Mouse (Mus musculus) embryonic facial prominence, embryonic 12.5 days (tissue): ENCODE results near the gene Nms. TPM values are rescaled to one million over a fixed set of nuclear protein-coding genes. Genes with fewer than 3 reads are reported as not detected.

Experiments
- ATAC-seq: fragments of 200-750 bp; cut with Nextera tagmentation; 2 replicates; pipeline ENCODE4 v1.8.0; 2017; ENCODE audit not compliant: insufficient number of reproducible peaks, insufficient read depth, low FRiP score, low TSS enrichment
- H3K27ac ChIP-seq: fragments of 300-500 bp; sonication (generic); 2 replicates; pipeline ENCODE4 v1.5.1; 2016; ENCODE audit warnings: mild to moderate bottlenecking
- H3K27me3 ChIP-seq: fragments of 300-500 bp; sonication (generic); 2 replicates; pipeline ENCODE4 v1.6.1; 2016; ENCODE audit warnings: mild to moderate bottlenecking, moderate library complexity
- H3K36me3 ChIP-seq: fragments of 300-500 bp; sonication (generic); 2 replicates; pipeline ENCODE4 v1.6.1; 2016; ENCODE audit warnings: mild to moderate bottlenecking
- H3K4me1 ChIP-seq: fragments of 300-500 bp; sonication (generic); 2 replicates; pipeline ENCODE4 v1.6.1; 2016
- H3K4me2 ChIP-seq: fragments of 300-500 bp; sonication (generic); replicated peaks from 2 replicates; pipeline ENCODE4 v1.6.1; 2016; ENCODE audit warnings: mild to moderate bottlenecking, moderate library complexity
- H3K4me3 ChIP-seq: fragments of 300-500 bp; sonication (generic); 2 replicates; pipeline ENCODE4 v1.5.1; 2016; ENCODE audit warnings: mild to moderate bottlenecking
- H3K9ac ChIP-seq: fragments of 300-500 bp; sonication (generic); 2 replicates; pipeline ENCODE4 v1.6.1; 2016; ENCODE audit warnings: mild to moderate bottlenecking, moderate library complexity
- H3K9me3 ChIP-seq: fragments of 300-500 bp; sonication (generic); 2 replicates; pipeline ENCODE4 v1.6.1; 2016; ENCODE audit warnings: mild to moderate bottlenecking, moderate library complexity
- WGBS: fragments of 180-500 bp; shearing (Covaris S2); methylation state at CpG from one replicate; pipeline ENCODE4 v1.1.7; 2016; 5-methylcytosine and 5-hydroxymethylcytosine counted together
- polyA plus RNA-seq: library from polyadenylated mRNA; unstranded; fragments of >200 nt; fragmentation: Nextera tagmentation; extraction: Ambion mirVana; gene quantifications from 2 replicates; pipeline ENCODE4 v1.2.1, GENCODE M21; 2016

Gene Nms
- not detected in 2 replicates for polyA plus RNA-seq

- H3K27me3 ChIP-seq: no peaks in the 10 kb centered on the region
- H3K4me2 ChIP-seq: no peak within 1 kb of the TSS
- no peaks in the 10 kb centered on the region for H3K9me3 ChIP-seq
- no peak for ATAC-seq
- 79% methylated on average over 6 of the region's 6 CpGs for WGBS
- H3K4me3 ChIP-seq: no peak within 1 kb of the TSS
- H3K36me3 ChIP-seq: no peaks in the 10 kb centered on the region
- H3K9ac ChIP-seq: no peak within 1 kb of the TSS
- no peak within 1 kb of the TSS for H3K27ac ChIP-seq
- no peaks in the 10 kb centered on the region for H3K4me1 ChIP-seq
Observed at GRCm38 (mm10) chr1:38938849-38939248, at the start of gene Nms. Nms (plus strand) TSS chr1:38939149.

GRCm38 (mm10) chr1:38891444-38891843, 47.5 kb upstream of the Nms start:
- Histone ChIP-seq H3K9ac (no peak overlapping the region), H3K4me3 (no peak overlapping the region), H3K27ac (no peak overlapping the region), H3K27me3 (0 out of 2 replicates have a peak, but pooled peaks cover 3% of the 10 kb centered on the region), H3K9me3 (no peaks in the 10 kb centered on the region), H3K4me1 (peaks cover 2% of the 10 kb centered on the region; the same call in 1 of the 2 replicates), H3K4me2 (no peak overlapping the region), H3K36me3 (peaks cover 4% of the 10 kb centered on the region; the same call in 1 of the 2 replicates)
- no peak for ATAC-seq
- 88% methylated on average over 5 of the region's 5 CpGs for whole genome bisulfite sequencing

GRCm38 (mm10) chr1:38893081-38893480, 45.9 kb upstream of the Nms start:
- ATAC-seq: no peak
- H3K4me2 ChIP-seq: no peak overlapping the region
- no peak overlapping the region for H3K27ac ChIP-seq
- H3K36me3 ChIP-seq: peaks cover 4% of the 10 kb centered on the region; the same call in 1 of the 2 replicates
- no peak overlapping the region for H3K9ac ChIP-seq
- no peaks in the 10 kb centered on the region for H3K9me3 ChIP-seq
- no peak overlapping the region for H3K4me3 ChIP-seq
- H3K4me1 ChIP-seq: peaks cover 2% of the 10 kb centered on the region; the same call in 1 of the 2 replicates
- 74% methylated on average over 5 of the region's 5 CpGs for WGBS
- 0 out of 2 replicates have a peak, but pooled peaks cover 3% of the 10 kb centered on the region for H3K27me3 ChIP-seq

GRCm38 (mm10) chr1:38897431-38898248, 41.3 kb upstream of the Nms start, which contains the start of gene Chst10:
Chst10 (minus strand) TSS chr1:38898161.
- under 1% methylated on average over 67 of the region's 67 CpGs for WGBS
- Histone ChIP-seq H3K36me3 (peaks cover 4% of the 10 kb centered on the region; the same call in 1 of the 2 replicates), H3K9ac (peak within 1 kb of the TSS; percentile 65), H3K4me1 (no peaks in the 10 kb centered on the region), H3K27ac (peak within 1 kb of the TSS; percentile 75), H3K4me2 (peak within 1 kb of the TSS; percentile 72), H3K27me3 (peaks cover 3% of the 10 kb centered on the region; the same call in 1 of the 2 replicates), H3K9me3 (no peaks in the 10 kb centered on the region), H3K4me3 (peak within 1 kb of the TSS; percentile 73)
- ATAC-seq: peak; percentile 92

- Histone ChIP-seq H3K9ac (no peak overlapping the region), H3K27me3 (no peaks in the 10 kb centered on the region; the same call in 1 of the 2 replicates), H3K4me2 (no peak overlapping the region), H3K4me1 (no peaks in the 10 kb centered on the region), H3K36me3 (no peaks in the 10 kb centered on the region), H3K9me3 (no peaks in the 10 kb centered on the region), H3K4me3 (no peak overlapping the region), H3K27ac (no peak overlapping the region)
- no peak for ATAC-seq
- WGBS: 64% methylated on average over 5 of the region's 5 CpGs
Observed at GRCm38 (mm10) chr1:38902571-38902970, 36.4 kb upstream of the Nms start.

- H3K4me2 ChIP-seq: no peak overlapping the region
- no peaks in the 10 kb centered on the region; the same call in 1 of the 2 replicates for H3K27me3 ChIP-seq
- no peak overlapping the region for H3K27ac ChIP-seq
- no peak overlapping the region for H3K9ac ChIP-seq
- H3K36me3 ChIP-seq: no peaks in the 10 kb centered on the region
- ATAC-seq: no peak
- WGBS: 77% methylated on average over 2 of the region's 2 CpGs
- H3K4me3 ChIP-seq: no peak overlapping the region
- no peaks in the 10 kb centered on the region for H3K9me3 ChIP-seq
- H3K4me1 ChIP-seq: no peaks in the 10 kb centered on the region
Observed at GRCm38 (mm10) chr1:38903985-38904384, 35.0 kb upstream of the Nms start.

GRCm38 (mm10) chr1:38928996-38929395, 10.0 kb upstream of the Nms start:
- H3K27me3 ChIP-seq: no peaks in the 10 kb centered on the region
- H3K4me2 ChIP-seq: no peak overlapping the region
- no peaks in the 10 kb centered on the region for H3K9me3 ChIP-seq
- no peaks in the 10 kb centered on the region for H3K36me3 ChIP-seq
- WGBS: 82% methylated on average over 4 of the region's 4 CpGs
- H3K4me3 ChIP-seq: no peak overlapping the region
- ATAC-seq: no peak
- H3K9ac ChIP-seq: no peak overlapping the region
- H3K4me1 ChIP-seq: no peaks in the 10 kb centered on the region
- no peak overlapping the region for H3K27ac ChIP-seq

- no peak overlapping the region for H3K4me2 ChIP-seq
- WGBS: 65% methylated on average over 4 of the region's 4 CpGs
Observed at GRCm38 (mm10) chr1:38929468-38929867, 9.5 kb upstream of the Nms start.

GRCm38 (mm10) chr1:38930767-38931166, 8.2 kb upstream of the Nms start:
- Histone ChIP-seq H3K27ac (no peak overlapping the region), H3K36me3 (no peaks in the 10 kb centered on the region), H3K4me1 (no peaks in the 10 kb centered on the region), H3K9ac (no peak overlapping the region), H3K4me3 (no peak overlapping the region), H3K4me2 (no peak overlapping the region), H3K27me3 (no peaks in the 10 kb centered on the region), H3K9me3 (no peaks in the 10 kb centered on the region)
- ATAC-seq: no peak
- WGBS: 64% methylated on average over 8 of the region's 8 CpGs

More at GRCm38 (mm10) chr1:38929468-38929867, 9.5 kb upstream of the Nms start:
- H3K36me3 ChIP-seq: no peaks in the 10 kb centered on the region
- no peak overlapping the region for H3K9ac ChIP-seq
- H3K27me3 ChIP-seq: no peaks in the 10 kb centered on the region
- no peak overlapping the region for H3K4me3 ChIP-seq
- no peaks in the 10 kb centered on the region for H3K9me3 ChIP-seq
- H3K27ac ChIP-seq: no peak overlapping the region
- no peaks in the 10 kb centered on the region for H3K4me1 ChIP-seq
- no peak for ATAC-seq

GRCm38 (mm10) chr1:38934668-38935067, 4.3 kb upstream of the Nms start:
- Histone ChIP-seq H3K36me3 (no peaks in the 10 kb centered on the region), H3K9me3 (no peaks in the 10 kb centered on the region), H3K4me2 (no peak overlapping the region), H3K27me3 (no peaks in the 10 kb centered on the region), H3K4me3 (no peak overlapping the region), H3K27ac (no peak overlapping the region), H3K4me1 (no peaks in the 10 kb centered on the region), H3K9ac (no peak overlapping the region)
- ATAC-seq: no peak
- WGBS: 28% methylated on average over 5 of the region's 5 CpGs

- no peak overlapping the region for H3K4me2 ChIP-seq
- H3K9me3 ChIP-seq: no peaks in the 10 kb centered on the region
- H3K27me3 ChIP-seq: no peaks in the 10 kb centered on the region
- H3K9ac ChIP-seq: no peak overlapping the region
- no peak overlapping the region for H3K27ac ChIP-seq
- H3K36me3 ChIP-seq: no peaks in the 10 kb centered on the region
- H3K4me3 ChIP-seq: no peak overlapping the region
- no peak for ATAC-seq
- H3K4me1 ChIP-seq: no peaks in the 10 kb centered on the region
- WGBS: 30% methylated on average over 6 of the region's 6 CpGs
Observed at GRCm38 (mm10) chr1:38936780-38937179, 2.2 kb upstream of the Nms start.

- Histone ChIP-seq H3K4me2 (no peak overlapping the region), H3K4me1 (no peaks in the 10 kb centered on the region), H3K9ac (no peak overlapping the region), H3K27me3 (no peaks in the 10 kb centered on the region), H3K9me3 (no peaks in the 10 kb centered on the region), H3K36me3 (no peaks in the 10 kb centered on the region), H3K27ac (no peak overlapping the region), H3K4me3 (no peak overlapping the region)
- WGBS: 6% methylated on average over 5 of the region's 5 CpGs
- no peak for ATAC-seq
Observed at GRCm38 (mm10) chr1:38939608-38940007, 659 bp downstream of the Nms start.
